Mouse (Mus musculus) thymus, adult 2 months (tissue): ENCODE measurements around the gene Ccdc148.

ENCODE experiments used
- CTCF ChIP-seq: fragments of 200-500 bp; IDR thresholded peaks from 2 replicates; pipeline ENCODE4 v1.5.1; 2012; ENCODE audit warnings: mild to moderate bottlenecking, control low read depth, low read length, moderate library complexity, borderline replicate concordance; ENCODE audit not compliant: control insufficient read depth, poor library complexity, insufficient read depth; ENCODE audit errors: extremely low read depth
- POLR2A ChIP-seq: fragments of 200-500 bp; IDR thresholded peaks from 2 replicates; pipeline ENCODE4 v1.6.1; 2012; ENCODE audit warnings: mild to moderate bottlenecking, low read length, control low read depth, moderate library complexity; ENCODE audit not compliant: control insufficient read depth, poor library complexity, insufficient read depth; ENCODE audit errors: extremely low read depth

DNA sequence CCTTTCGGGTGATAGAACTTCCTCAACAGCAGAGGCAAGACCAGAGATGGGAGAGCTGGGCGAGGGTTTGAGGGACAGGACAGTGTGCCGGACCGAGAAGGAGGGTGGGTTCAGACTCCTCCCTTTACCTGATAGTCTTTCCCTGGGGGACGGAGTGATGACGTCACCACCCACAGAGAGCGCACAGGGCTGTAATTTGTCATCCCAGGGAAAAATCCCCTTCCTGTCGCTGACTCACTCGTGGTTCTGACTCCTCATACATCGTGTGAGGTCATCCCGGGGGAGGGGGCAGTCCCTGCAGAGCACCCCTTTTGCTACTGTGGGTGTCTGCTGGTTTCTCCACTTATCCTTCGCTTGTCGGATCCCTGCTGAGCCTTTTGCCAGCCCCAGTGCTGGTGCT lies 117.9 kb downstream of the Ccdc148 start:
- TF ChIP-seq POLR2A (no peak), CTCF (no peak)
